Mouse (Mus musculus): ENCODE measurements around the gene Tgfb3.

DNA sequence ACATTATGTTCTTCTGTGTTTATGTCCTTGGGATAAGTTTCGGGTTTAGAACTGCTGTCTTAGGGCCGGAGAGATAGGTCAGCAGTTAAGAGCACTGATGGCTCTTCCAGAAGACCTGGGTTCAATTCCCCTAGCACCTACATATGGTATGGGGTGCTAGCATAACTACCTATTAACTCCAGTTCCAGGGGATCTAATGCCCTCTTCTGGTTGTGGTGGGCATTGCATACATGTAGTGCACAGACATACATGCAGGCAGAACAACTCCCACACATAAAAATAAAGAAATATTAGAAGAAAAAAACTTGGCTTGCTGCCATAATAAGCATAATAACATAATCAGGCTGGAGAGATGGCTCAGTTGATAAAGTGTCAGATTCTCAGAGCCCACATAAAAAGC, 31.8 kb upstream of the Tgfb3 start:
- TF ChIP-seq POLR2A (IDR thresholded peaks at IDR 0.05; ENCODE audit: borderline replicate concordance, control insufficient read depth, low read depth, low read length) (no peak), CTCF (IDR thresholded peaks at IDR 0.05; ENCODE audit: control insufficient read depth, insufficient read depth, low read length) (no peak)
